Mouse (Mus musculus) CH12.LX (cell line): ENCODE measurements around the gene Cradd.

Experiments used
- CTCF ChIP-seq, 2 experiments: IDR thresholded peaks in 1 of 2; conservative IDR thresholded peaks in 1 of 2; 2 replicates each; pipeline ENCODE4 v1.5.1; 2011 to 2012; ENCODE audit warnings: low read depth in 2 of 2, low read length in 2 of 2, improper control_type of control experiment in 1 of 2, inconsistent platforms in 1 of 2, mild to moderate bottlenecking in 1 of 2, moderate library complexity in 1 of 2
- E2F4 ChIP-seq: IDR thresholded peaks from 2 replicates; pipeline ENCODE4 v1.6.1; 2011; ENCODE audit warnings: low read depth, low read length, improper control_type of control experiment; ENCODE audit not compliant: insufficient replicate concordance
- POLR2A ChIP-seq: IDR thresholded peaks from 2 replicates; pipeline ENCODE4 v1.6.1; 2011; ENCODE audit warnings: low read depth, mild to moderate bottlenecking, improper control_type of control experiment, low read length
- TBP ChIP-seq: conservative IDR thresholded peaks from 2 replicates; pipeline ENCODE4 v1.6.1; 2011; ENCODE audit warnings: low read depth, low read length, improper control_type of control experiment
- TCF12 ChIP-seq: IDR thresholded peaks from 2 replicates; pipeline ENCODE4 v1.6.1; 2014; ENCODE audit warnings: low read depth, mild to moderate bottlenecking, inconsistent platforms, low read length, improper control_type of control experiment
- USF2 ChIP-seq: conservative IDR thresholded peaks from 2 replicates; pipeline ENCODE4 v1.6.1; 2011; ENCODE audit warnings: low read depth, low read length, improper control_type of control experiment

DNA sequence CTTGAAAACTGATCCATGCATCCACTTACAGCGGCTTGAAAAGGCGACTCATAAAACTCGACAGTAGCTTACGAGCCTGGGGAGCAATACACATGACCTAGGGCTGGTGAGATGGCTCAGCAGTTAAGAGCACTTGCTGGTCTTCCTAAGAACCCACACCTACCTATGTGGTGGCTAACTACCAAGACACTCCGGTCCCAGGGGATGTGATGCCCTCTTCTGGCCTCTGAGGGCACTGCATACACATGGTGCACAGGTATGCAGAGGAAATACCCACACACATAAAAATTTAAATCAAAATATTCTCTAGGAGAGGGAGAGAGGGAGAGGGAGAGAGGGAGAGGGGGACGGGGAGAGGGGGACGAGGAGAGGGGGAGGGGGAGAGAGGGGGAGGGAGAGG, 167.5 kb downstream of the Cradd start:
- TF ChIP-seq POLR2A, result no peak
- no peak for TF ChIP-seq TCF12
- TF ChIP-seq USF2, result no peak
- TF ChIP-seq CTCF (conservative IDR thresholded peaks at IDR 0.05 in 1 of 2, IDR thresholded peaks at IDR 0.05 in 1 of 2; ENCODE audit: low read depth in 2 of 2, low read length in 2 of 2), result peak; percentile 39 to 57; a peak in 3 of 4 replicates
- no peak for TF ChIP-seq E2F4
- no peak for TF ChIP-seq TBP
